Mouse (Mus musculus) ES-Bruce4 (cell line): ENCODE measurements around the gene B9d2.

Source experiments
- CTCF ChIP-seq: IDR thresholded peaks from one replicate; pipeline ENCODE4 v1.8.1; 2011; ENCODE audit warnings: low read depth, low read length
- EP300 ChIP-seq: IDR thresholded peaks from 2 replicates; pipeline ENCODE4 v1.6.1; 2011; ENCODE audit warnings: low read depth, low read length; ENCODE audit not compliant: insufficient read depth
- POLR2A ChIP-seq: IDR thresholded peaks from one replicate; pipeline ENCODE4 v1.8.1; 2011; ENCODE audit warnings: low read length; ENCODE audit not compliant: insufficient read depth

GRCm38 (mm10) chr7:25715731-25716271 is 35.2 kb downstream of the B9d2 start:
- TF ChIP-seq CTCF (no peak), POLR2A (no peak), EP300 (no peak)
